Mouse (Mus musculus) liver, embryonic 14.5 days (tissue): ENCODE data around the gene Fbxw27.

Experiments used
- CTCF ChIP-seq: IDR thresholded peaks from 2 replicates; pipeline ENCODE4 v1.5.1; 2016; ENCODE audit warnings: antibody characterized with exemption, low read depth, control low read depth
- EP300 ChIP-seq: IDR thresholded peaks from 2 replicates; pipeline ENCODE4 v1.6.1; 2016; ENCODE audit warnings: antibody characterized with exemption, low read depth

GRCm38 (mm10) chr9:109806695-109807293 lies 16.3 kb upstream of the Fbxw27 start:
- no peak for TF ChIP-seq CTCF
- no peak for TF ChIP-seq EP300
